Mouse (Mus musculus) embryo, embryonic 11 days (tissue): ENCODE data around the gene Rgs12.

ENCODE experiments used
- DNase-seq: peaks from one replicate; pipeline ENCODE4 v3.0.0-alpha.2; 2015

Rgs12 gene

GRCm38 (mm10) chr5:34931516-34932457, 17.5 kb upstream of the Rgs12 start:
- peak; percentile 24 for DNase-seq

- peak; percentile 29 for DNase-seq
These were observed 16.8 kb upstream of the Rgs12 start for GRCm38 (mm10) chr5:34932458-34932806.

DNA sequence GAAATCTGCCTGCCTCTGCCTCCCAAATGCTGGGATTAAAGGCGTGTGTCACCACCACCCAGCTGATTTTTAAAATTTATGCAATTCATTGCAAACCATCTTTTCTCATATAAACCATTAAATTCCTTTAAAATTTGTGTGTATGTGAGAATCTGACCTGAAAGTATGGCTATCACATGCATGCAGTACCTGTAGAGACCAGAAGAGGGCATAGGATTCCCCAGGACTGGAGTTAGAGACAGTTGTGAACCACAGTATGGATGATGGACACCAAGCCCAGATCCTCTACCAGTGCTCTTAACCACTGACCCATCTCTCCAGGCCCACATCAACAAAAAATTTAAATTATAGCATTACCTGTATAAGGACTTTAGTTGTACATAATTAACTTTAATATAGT, 15.8 kb upstream of the Rgs12 start:
- no peak for DNase-seq

- DNase-seq, result peak; percentile 70
These were observed 7.4 kb upstream of the Rgs12 start for GRCm38 (mm10) chr5:34941710-34942470.

DNA sequence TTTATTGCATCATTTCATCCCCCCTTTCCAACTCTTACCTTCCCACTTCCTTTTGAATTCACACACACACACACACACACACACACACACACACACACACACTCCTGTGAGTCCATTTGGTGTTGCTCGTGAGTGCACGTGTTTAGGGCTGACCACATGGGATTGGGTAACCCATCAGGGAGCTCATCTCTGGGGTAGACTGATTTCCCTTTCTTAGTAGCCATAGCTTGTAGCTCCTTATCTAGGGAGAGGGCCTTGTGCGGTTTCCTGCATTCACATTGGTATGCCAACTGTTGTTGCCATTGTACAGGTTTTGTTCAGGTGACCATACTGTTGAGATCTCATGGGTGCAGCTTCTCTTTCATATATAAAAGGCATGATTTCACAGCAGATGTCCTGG, 5.8 kb upstream of the Rgs12 start:
- no peak for DNase-seq

DNA sequence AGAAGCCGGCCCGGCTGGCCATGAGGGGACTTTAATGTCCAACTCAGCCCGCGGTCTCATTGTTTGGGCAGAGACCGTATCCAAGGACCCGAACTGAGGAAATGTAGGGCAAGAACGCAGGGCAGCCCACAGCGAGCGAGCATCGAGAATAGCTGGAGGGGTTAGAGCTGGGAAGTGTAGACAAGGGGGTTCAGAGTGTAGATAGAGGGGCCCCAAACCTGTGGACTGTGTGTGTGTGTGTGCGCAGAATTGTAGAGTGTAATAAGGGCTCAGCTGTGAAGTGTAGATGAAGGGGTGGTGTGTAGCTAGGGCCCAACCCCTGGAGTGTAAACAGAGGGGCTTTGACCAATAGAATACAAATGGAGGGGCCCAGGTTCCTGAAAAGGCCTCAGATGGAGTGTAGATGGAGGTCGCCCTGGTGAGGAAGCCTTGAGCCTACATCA, 545 bp downstream of the Rgs12 start:
- DNase-seq, result peak; percentile 63

- DNase-seq, result no peak
These were observed 1.4 kb downstream of the Rgs12 start for GRCm38 (mm10) chr5:34950486-34951160.

DNA sequence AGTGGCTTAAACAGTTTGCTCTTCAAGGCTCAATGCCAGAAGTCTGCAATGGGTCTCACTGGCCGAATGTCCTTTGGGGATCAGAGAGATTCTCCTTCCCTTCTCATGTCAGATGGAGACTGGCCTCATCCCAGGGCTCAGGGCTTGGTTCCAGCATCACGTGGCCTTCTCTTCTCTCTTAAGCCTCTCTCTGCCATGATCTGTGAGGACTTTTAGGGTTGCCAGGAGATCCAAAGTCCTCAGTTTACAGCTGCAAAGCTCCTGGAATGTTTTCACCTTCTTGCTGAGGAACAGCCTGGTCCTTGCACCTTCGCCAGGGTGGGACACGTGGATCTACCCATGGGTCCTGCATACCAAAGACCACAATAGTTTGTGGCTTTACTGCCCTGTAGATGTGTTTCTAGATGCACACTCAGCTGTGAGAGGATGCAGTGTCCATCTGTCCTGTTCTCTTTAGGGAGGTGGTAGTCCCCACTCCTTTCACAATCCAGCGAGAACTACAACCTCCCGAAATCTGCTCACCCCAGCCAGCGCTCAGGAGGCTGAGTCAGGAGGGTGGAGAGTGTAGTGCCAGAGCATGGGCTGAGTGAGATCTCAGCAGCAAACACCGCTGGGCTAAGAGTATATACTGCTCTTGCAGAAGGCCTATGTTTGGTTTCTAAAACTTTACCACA, 2.1 kb downstream of the Rgs12 start:
- DNase-seq, result no peak

DNA sequence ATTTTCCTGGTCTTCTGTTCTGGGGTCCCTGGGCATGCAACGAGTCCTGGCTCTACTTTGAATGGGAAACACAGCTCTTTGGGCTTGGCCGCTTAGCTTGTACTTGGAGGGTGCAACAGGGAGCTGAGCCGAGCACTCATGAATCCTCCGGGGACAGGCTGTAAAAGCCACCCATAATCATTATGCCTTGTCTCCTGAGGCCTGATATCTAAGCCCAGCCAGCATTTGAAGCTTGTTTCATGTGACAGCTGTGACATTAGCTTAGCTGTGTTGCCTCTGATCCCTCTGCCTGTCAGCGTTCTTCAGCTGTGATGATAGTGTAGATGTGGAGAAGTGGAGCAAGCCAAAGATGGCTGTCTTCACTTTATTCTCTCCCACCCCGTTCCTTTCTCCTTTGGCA, 5.3 kb downstream of the Rgs12 start:
- DNase-seq, result no peak

DNA sequence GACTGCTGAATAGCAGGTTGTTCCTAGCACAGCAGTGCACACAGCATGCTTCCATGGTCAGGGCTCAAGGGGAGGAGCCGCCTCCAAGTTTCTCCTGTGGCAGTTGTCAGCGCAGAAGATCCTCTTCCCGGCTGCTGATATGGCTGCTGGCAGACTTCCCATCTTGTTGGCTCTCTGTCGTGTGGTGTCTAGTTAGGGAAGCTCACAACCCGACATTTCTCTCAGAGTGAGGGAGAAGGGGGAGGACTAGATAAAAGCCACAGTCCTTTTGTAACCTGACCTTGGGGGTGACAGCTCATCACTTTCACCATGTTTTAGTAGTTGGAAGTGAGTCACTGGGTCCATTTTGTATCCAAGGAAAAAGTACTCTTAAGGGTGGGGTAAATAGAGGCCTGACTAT, 6.4 kb downstream of the Rgs12 start:
- DNase-seq, result no peak

DNA sequence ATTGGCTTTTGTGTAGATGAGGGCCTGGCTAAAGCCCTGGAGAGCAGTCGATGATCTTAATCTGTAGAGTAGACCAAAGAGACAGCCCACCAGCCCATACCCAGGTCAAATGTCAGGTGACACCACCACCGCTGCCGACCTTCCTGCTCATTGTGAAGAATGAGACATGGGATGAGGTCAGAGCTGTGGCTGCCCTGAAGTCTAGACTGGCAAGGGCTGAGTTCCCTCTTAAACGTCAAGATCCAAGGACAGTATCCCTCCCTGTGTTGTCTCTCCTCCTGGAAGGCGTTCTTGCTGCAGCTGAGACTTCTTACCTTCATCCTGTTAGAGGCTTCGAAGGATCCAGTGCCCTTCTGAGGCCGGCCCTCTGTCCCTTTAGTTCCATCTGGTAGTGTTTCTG, 6.9 kb downstream of the Rgs12 start:
- no peak for DNase-seq

- no peak for DNase-seq
These were observed 7.8 kb downstream of the Rgs12 start for GRCm38 (mm10) chr5:34957015-34957414.

DNA sequence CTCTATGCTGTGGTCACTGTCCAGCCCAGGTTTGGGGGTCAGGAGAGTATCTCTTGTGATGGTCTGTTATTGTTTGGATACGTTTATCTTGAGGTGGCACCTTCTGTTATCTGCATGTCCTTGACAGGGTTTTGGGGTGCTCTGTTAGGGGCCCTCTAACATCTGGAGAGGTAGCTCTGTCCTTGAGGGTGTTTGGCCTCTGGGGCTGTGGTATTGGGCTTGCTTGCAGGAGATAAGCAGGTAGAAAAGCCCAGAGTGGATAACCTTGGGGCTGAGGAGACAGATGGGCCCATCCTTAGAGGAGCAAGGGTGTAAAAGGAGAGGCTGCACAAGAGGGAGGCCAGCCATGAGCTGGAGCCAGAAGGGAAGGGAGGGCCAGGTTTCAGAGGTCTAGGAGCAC, 10.8 kb downstream of the Rgs12 start:
- no peak for DNase-seq

DNA sequence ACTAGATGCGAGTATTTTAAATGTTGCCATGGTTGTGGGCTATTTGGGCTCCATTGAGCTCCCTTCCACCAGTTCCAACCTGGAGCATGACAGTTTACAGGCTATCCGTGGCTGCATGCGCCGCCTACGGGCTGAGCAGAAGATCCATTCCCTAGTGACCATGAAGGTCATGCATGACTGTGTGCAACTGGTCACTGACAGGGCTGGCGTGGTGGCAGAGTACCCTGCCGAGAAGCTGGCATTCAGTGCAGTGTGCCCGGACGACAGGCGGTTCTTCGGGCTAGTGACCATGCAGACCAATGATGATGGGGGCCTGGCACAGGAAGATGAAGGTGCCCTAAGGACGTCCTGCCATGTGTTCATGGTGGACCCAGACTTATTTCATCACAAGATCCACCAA, 16.3 kb downstream of the Rgs12 start:
- DNase-seq, result no peak

DNA sequence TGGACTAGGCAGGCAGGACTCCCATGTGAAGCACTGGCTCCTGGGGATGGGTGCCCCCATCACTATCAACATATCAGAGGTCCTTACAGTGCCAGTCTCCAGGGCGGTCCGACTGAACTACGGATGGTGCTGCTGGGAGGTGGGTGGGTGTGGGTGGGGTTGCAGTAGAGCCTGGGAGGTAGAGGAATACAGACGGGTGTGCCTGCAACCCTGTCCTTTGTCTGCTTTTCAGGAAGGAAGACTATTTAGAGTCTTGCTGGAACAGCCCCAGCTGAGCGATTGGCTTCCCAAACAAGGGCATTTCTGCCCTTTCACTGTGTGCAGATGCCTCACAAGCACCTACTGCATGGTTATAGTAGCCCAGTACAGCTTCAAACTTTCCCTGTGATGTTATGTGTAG, 19.1 kb downstream of the Rgs12 start:
- DNase-seq, result no peak

GRCm38 (mm10) chr5:34972471-34972870, 23.2 kb downstream of the Rgs12 start:
- no peak for DNase-seq

DNA sequence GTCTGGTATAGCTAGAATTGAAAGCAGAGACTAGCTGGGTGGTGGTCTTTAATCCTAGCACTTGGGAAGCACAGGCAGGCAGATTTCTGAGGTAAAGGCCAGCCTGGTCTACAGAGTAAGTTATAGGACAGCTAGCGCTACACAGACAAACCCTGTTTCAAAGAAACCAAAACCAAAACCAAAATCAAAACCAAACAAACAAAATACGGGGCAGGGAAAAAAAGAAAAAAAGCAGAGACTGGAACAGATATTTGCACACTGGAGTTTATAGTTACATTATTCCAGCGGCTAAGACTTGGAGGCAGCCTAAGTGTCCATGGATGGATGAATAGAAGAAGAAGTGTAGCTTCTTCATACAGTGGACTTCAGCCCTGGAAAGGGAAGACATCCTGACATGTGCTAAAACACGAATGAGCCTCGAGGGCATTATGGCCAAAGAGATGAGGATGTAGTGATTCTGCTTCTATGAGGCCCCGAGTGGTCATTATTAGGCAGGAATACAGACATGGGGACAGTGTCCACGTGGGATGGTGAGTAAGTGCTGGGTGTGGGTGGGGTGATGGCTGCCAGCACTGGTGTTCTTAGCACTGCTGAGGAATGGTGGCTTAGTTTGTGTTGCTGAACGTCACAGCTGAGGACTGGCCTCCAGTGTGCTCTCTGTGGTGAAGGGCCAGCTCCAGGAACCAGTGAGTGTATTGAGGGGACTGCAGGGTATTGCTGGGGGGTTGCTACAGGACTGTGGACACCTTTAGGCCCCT, 24.5 kb downstream of the Rgs12 start:
- no peak for DNase-seq

DNA sequence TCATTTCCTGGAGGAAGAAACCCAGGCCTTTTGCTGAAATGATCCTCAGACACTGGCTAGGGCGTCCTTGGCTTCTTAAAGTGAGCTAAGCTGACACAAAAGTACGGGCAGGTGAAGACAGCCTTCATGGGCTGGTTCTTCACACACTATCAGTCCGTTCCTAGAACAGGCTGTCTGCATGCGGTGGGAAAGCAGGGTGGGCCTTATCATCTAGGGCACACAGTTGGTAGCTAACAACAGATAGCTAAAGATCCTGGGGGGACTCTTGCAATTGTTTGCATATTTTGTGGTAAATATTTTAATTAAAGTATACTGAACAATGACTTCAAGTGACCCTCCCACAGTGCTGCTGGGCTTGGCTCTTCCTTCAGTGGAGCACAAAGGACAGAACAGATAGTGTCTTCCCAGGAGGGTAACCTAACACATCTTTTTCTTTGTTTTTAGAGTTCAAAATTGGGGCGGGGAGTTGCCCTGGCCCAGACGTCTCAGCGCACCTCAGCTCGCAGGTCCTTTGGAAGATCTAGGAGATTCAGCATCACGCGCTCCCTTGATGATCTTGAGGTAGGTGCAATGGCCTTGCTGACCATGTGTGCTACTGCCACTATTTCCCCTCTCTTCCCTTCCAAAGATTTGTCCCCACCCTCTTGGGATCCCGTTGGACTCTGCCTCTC, 25.7 kb downstream of the Rgs12 start:
- DNase-seq, result no peak

DNA sequence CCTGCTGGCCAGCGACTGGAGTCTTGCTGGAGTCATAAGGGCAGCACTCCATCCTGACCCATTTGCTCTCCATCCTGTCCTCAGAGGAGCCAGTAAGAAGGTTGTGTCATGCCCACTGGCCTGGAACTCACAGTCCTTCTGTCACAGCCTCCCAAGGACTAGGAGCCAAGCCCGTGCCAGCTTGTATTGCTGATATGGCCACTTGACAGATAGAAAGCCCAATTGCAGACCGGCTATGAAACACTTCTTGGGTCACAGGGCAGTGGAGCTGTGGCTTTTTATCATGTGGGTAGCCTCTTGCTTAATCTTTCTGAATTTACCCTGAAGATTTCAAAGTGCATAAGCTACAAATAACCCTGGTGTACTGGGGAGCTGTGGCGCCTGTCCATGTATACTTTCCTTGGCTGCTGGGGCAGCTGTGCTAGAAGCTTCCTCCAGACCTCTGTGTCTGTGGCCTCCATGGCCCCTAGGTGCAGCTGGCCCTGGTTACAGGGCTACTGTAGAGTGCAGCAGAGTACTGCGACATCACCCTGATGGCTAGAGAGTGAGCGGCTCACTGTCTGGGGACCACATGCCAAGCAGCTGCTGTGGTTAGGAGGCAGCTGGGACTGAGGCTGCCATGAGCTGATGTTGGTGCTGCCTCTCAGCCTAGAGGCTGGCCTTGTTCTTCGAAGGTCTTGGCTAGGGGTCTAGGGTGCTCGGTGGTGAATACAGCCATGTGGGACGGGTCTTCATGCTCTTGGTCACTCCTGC, 27.5 kb downstream of the Rgs12 start:
- DNase-seq, result no peak

- no peak for DNase-seq
These were observed 30.9 kb downstream of the Rgs12 start for GRCm38 (mm10) chr5:34980099-34980498.

DNA sequence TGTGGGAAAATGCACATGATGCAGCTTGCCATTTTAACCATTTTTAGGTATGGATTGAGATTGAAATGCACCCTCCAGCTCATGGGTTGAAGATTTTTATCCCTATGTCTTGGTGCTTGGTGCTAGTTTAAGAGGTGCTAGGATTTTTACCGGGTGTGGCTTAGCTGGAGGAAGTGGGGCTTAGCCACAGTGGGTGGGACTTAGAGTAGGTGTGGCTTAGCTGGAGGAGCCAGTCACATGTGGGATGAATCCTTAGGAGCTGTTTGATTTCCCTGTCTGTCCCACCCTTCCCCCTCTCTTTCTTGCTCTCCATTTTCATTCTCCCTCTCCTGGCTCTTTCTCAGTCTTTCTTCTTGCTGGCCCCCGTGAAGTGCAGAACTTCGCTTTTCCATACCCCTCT, 32.5 kb downstream of the Rgs12 start:
- peak; percentile 16 for DNase-seq
